Mouse (Mus musculus) ovary, adult 18-20 months (tissue): ENCODE results near the gene Rasal1.

Experiments used
- DNase-seq: peaks from one replicate; pipeline ENCODE4 v3.0.0; 2022; ENCODE audit warnings: low spot score, mixed read lengths

The Rasal1 gene

GRCm38 (mm10) chr5:120694695-120695074 lies 46.1 kb downstream of the Rasal1 start:
- DNase-seq = no peak

GRCm38 (mm10) chr5:120696057-120696743 lies 47.6 kb downstream of the Rasal1 start:
- DNase-seq = no peak

- no peak for DNase-seq
Measured at GRCm38 (mm10) chr5:120696865-120697264, 48.3 kb downstream of the Rasal1 start.

GRCm38 (mm10) chr5:120698181-120698580 lies 49.6 kb downstream of the Rasal1 start:
- no peak for DNase-seq

- DNase-seq = peak; percentile 78
Measured at GRCm38 (mm10) chr5:120698801-120699391, 50.3 kb downstream of the Rasal1 start.

- no peak for DNase-seq
Measured at GRCm38 (mm10) chr5:120700996-120701790, 52.6 kb downstream of the Rasal1 start.

GRCm38 (mm10) chr5:120702421-120702820 lies 53.8 kb downstream of the Rasal1 start:
- DNase-seq = no peak

GRCm38 (mm10) chr5:120702969-120703368 lies 54.4 kb downstream of the Rasal1 start:
- DNase-seq = no peak

GRCm38 (mm10) chr5:120703660-120704059 lies 55.0 kb downstream of the Rasal1 start:
- DNase-seq = no peak

GRCm38 (mm10) chr5:120704421-120704820 lies 55.8 kb downstream of the Rasal1 start:
- no peak for DNase-seq

GRCm38 (mm10) chr5:120706541-120706940 lies 57.9 kb downstream of the Rasal1 start:
- no peak for DNase-seq

- no peak for DNase-seq
Measured at GRCm38 (mm10) chr5:120706976-120707375, 58.4 kb downstream of the Rasal1 start.

- no peak for DNase-seq
Measured at GRCm38 (mm10) chr5:120710161-120710825, 61.7 kb downstream of the Rasal1 start.

- no peak for DNase-seq
Measured at GRCm38 (mm10) chr5:120710826-120711248, 62.2 kb downstream of the Rasal1 start.

- no peak for DNase-seq
Measured at GRCm38 (mm10) chr5:120711416-120711815, 62.8 kb downstream of the Rasal1 start.

GRCm38 (mm10) chr5:120711827-120712226 lies 63.2 kb downstream of the Rasal1 start, which contains the start of gene Dtx1:
Gene Dtx1, minus strand, starts transcription at chr5:120711927.
- no peak for DNase-seq

GRCm38 (mm10) chr5:120712721-120713120 lies 64.1 kb downstream of the Rasal1 start:
- no peak for DNase-seq

- no peak for DNase-seq
Measured at GRCm38 (mm10) chr5:120714314-120714713, 65.7 kb downstream of the Rasal1 start.

GRCm38 (mm10) chr5:120717136-120717535 lies 68.5 kb downstream of the Rasal1 start:
- no peak for DNase-seq

- no peak for DNase-seq
Measured at GRCm38 (mm10) chr5:120718600-120719378, 70.2 kb downstream of the Rasal1 start.

- no peak for DNase-seq
Measured at GRCm38 (mm10) chr5:120721005-120721404, 72.4 kb downstream of the Rasal1 start.
